Mouse (Mus musculus) cerebral cortex, adult 2 months (tissue): ENCODE measurements around the gene Slc30a4.

ENCODE experiments used
- WGBS: fragments of 180-500 bp; shearing (Covaris S2); methylation state at CpG from one replicate; pipeline ENCODE4 v1.1.7; 2018; 5-methylcytosine and 5-hydroxymethylcytosine counted together

The Slc30a4 gene

GRCm38 (mm10) chr2:122702181-122703036 lies at the start of gene Slc30a4:
Gene Slc30a4, minus strand, starts transcription at chr2:122702663.
- WGBS: under 1% methylated on average over 94 of the region's 111 CpGs

DNA sequence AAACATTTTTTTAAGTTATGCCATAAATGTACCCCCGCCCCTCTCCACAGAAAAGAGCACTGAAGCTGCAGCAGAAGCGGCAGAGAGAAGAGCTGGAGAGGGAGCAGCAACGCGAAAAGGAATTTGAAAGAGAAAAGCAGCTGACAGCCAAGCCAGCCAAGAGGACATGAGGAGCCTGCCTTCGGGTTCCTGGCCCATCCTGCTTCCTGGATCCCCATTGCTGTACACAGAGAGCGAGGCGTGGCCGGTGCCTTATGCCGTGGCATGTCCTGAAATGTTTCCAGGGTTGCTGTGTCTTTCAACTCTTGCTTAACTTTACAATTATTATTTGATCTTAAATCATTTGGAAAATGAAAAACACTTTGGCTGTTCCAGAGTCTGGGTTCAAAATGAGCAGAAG lies 44.0 kb upstream of the Slc30a4 start:
- 80% methylated on average over 9 of the region's 9 CpGs for WGBS

- 8% methylated on average over 7 of the region's 7 CpGs for WGBS
Observed at GRCm38 (mm10) chr2:122739023-122739422, 36.6 kb upstream of the Slc30a4 start.

- 1% methylated on average over 54 of the region's 59 CpGs for WGBS
Observed at GRCm38 (mm10) chr2:122737894-122738830, 35.7 kb upstream of the Slc30a4 start, which contains the start of gene Bloc1s6. Gene Bloc1s6, plus strand, starts transcription at chr2:122738503.

GRCm38 (mm10) chr2:122731456-122731855 lies 29.0 kb upstream of the Slc30a4 start:
- 62% methylated on average over 2 of the region's 2 CpGs for WGBS

- WGBS: 57% methylated on average over 10 of the region's 10 CpGs
Observed at GRCm38 (mm10) chr2:122725604-122726003, 23.1 kb upstream of the Slc30a4 start.

DNA sequence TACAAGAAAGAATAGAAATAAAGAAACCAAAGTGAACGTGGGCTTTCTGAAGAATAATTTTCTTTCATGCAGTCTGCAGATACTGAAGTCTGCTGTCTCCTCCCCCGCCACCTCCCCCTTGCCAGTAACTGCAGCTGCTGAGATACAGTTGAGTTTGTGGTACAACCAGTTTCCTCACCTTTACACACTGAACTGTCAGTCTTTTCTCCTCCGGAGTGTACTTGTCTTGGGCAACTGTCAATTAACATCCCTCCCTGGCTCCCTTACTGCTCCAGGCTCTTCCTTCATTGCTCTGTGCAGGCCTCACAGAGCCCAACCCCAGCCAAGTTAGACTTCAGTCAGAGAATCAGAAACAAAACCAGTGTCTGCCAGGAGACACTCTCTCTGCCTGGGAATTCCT lies 18.1 kb upstream of the Slc30a4 start:
- WGBS: 46% methylated on average over 3 of the region's 3 CpGs

- WGBS: 72% methylated on average over 1 of the region's 1 CpGs
Observed at GRCm38 (mm10) chr2:122719232-122719631, 16.8 kb upstream of the Slc30a4 start.

GRCm38 (mm10) chr2:122716301-122716842 lies 13.9 kb upstream of the Slc30a4 start:
- WGBS: 84% methylated on average over 3 of the region's 3 CpGs

DNA sequence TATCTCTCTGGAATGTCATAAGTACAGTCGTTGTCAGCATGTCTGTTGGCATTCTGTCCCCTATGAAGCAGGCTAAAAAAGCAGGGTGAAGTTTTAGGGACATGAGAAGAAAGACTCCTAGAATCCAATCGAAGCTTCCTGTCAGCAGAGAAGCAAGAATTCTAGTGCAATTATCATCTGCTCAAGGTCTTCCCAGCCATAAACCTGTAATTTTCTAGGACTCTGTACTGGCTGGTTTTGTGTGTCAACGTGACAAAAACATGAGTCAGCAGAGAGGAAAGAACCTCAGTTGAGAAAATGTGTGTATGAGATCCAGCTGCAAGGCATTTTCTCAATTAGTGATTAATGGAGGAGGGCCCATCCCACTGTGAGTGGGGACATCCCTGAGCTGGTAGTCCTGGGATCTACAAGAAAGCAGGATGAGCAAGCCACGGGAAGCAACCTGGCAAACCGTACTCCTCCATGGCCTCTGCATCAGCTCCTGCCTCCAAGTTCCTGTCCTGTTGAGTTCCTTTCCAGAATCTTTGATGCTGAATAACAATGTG lies 12.8 kb upstream of the Slc30a4 start:
- 63% methylated on average over 5 of the region's 5 CpGs for WGBS

GRCm38 (mm10) chr2:122712848-122713247 lies 10.4 kb upstream of the Slc30a4 start:
- WGBS: 86% methylated on average over 2 of the region's 2 CpGs

- WGBS: 67% methylated on average over 3 of the region's 3 CpGs
Observed at GRCm38 (mm10) chr2:122711911-122712310, 9.4 kb upstream of the Slc30a4 start.

DNA sequence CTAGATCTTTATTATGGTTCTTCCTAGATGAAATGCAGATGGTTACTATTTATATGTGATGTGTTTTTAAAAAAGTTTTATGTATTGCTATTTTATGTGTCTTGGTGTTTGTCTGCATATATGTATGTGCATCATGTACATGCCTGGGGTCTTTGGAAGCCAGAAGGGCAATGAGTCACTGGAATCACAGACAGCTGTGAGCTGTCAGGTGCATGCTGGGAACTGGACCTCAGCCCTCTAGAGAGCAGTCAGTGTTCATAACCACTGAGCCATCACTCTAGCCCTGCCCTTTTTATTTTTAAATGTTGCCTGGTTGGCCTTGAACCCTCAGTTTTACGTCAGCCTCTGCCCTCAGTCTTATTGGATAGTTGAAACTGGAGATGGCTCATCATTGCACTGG lies 6.7 kb upstream of the Slc30a4 start:
- WGBS: 87% methylated on average over 1 of the region's 1 CpGs

DNA sequence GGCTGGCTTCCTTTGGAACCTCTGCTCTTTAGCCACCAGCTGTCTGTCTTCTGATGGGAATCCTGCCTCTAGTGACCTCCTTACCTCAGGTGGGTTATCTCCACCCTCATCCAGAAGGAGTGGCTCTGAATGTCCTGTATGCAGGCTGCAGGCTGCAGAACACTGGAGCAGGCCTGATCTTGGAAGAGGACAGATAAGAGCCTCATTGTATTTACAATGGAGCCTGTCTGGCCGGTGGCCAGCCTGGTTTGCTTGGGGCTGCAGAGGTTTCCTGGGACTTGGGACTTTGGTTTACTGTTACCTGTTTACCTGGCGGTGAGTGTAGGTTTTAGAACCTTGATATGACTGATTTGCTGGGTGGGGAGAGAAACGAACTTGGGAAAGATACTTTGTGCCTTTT lies 5.6 kb upstream of the Slc30a4 start:
- 77% methylated on average over 3 of the region's 3 CpGs for WGBS

DNA sequence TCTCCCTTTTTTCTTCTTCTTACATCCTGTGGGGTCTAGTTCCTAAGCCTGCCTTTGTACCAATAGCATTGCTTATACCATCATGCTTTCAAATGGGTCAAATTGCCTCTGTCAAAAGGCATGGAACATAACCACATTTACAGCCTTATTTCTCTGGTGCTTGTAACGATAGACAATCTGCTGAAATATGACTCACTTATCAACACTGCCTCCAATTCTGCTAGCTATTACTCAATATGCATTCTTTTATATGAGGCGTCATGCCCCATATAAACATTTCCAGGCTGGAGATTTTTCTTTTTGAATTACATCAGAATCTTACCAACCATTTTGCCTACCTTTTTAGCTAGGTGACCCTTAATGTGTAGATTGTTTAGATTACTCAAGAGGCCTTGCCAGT lies 2.1 kb upstream of the Slc30a4 start:
- WGBS: 72% methylated on average over 2 of the region's 2 CpGs

DNA sequence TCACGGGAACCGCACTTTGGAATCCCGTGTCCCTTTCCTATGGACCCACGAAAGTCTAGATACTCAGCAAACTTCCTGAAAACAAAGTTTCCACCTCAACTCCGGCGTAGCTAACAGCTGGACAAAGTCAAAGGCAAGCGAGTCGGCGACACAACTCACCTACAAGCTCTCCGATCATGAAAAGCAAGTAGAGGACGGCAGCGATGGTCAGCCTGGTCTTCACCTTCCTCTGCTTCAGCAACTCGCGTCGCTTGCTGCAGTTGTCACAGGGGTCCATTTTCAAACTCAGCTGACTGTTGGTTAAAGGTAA lies 637 bp downstream of the Slc30a4 start:
- under 1% methylated on average over 15 of the region's 15 CpGs for WGBS

DNA sequence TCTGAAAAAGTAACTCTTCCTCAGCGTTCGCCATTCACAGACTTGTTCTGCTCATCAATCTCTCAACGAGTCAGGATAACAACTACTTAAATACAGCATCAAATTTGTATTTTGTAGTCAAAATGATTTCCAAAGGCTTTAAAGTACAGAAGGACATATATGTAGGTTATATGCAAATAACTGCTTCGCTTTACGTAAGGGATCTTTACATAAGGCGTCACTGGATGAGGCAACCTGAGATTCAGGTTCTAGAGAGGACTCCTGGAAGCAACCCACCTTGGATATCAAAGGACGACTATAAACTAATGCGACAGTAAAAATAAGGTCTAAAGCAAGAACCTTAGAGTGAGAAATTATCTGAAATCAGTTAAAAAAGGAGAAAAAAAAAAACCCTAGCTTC lies 1.5 kb downstream of the Slc30a4 start:
- WGBS: 39% methylated on average over 8 of the region's 8 CpGs

- 76% methylated on average over 2 of the region's 2 CpGs for WGBS
Observed at GRCm38 (mm10) chr2:122697526-122697925, 4.9 kb downstream of the Slc30a4 start.

GRCm38 (mm10) chr2:122686665-122687064 lies 15.8 kb downstream of the Slc30a4 start:
- WGBS: 69% methylated on average over 6 of the region's 6 CpGs

DNA sequence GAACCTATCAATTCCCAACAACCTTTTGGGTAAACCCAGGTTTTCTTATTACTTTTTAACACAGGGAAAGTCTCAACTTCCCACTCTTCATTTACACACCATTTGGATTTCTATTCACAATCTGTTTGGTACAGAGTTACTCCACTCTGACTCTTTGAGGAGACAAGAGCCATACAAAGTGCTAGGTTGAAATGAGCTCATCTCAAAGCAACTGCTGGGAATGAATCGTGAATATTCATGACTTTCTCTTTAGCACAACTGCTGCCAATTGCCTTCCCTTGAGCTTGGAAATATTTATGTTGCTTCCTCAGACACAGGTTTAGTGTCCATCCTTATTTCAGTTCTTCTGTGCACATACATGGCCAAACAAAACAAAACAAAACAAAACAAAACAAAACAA lies 18.8 kb downstream of the Slc30a4 start:
- 15% methylated on average over 1 of the region's 1 CpGs for WGBS

- 68% methylated on average over 2 of the region's 2 CpGs for WGBS
Observed at GRCm38 (mm10) chr2:122682520-122682919, 19.9 kb downstream of the Slc30a4 start.
